Mouse (Mus musculus) cortical plate, adult 2 months (tissue): Measurements from ENCODE around the gene Pxdn.

Experiments used
- CTCF ChIP-seq: fragments of 200-500 bp; IDR thresholded peaks from 2 replicates; pipeline ENCODE4 v1.5.1; 2011; ENCODE audit warnings: mild to moderate bottlenecking, control low read depth, low read length; ENCODE audit not compliant: insufficient read depth; ENCODE audit errors: extremely low read depth
- POLR2A ChIP-seq: fragments of 200-500 bp; IDR thresholded peaks from 2 replicates; pipeline ENCODE4 v1.6.1; 2011; ENCODE audit warnings: mild to moderate bottlenecking, low read length, control low read depth; ENCODE audit not compliant: insufficient read depth; ENCODE audit errors: extremely low read depth

- TF ChIP-seq POLR2A = no peak
- no peak for TF ChIP-seq CTCF
Measured at GRCm38 (mm10) chr12:29945182-29945743, 7.9 kb downstream of the Pxdn start.
